Mouse (Mus musculus): ENCODE results near the gene Rpl13.

Gene Rpl13

DNA sequence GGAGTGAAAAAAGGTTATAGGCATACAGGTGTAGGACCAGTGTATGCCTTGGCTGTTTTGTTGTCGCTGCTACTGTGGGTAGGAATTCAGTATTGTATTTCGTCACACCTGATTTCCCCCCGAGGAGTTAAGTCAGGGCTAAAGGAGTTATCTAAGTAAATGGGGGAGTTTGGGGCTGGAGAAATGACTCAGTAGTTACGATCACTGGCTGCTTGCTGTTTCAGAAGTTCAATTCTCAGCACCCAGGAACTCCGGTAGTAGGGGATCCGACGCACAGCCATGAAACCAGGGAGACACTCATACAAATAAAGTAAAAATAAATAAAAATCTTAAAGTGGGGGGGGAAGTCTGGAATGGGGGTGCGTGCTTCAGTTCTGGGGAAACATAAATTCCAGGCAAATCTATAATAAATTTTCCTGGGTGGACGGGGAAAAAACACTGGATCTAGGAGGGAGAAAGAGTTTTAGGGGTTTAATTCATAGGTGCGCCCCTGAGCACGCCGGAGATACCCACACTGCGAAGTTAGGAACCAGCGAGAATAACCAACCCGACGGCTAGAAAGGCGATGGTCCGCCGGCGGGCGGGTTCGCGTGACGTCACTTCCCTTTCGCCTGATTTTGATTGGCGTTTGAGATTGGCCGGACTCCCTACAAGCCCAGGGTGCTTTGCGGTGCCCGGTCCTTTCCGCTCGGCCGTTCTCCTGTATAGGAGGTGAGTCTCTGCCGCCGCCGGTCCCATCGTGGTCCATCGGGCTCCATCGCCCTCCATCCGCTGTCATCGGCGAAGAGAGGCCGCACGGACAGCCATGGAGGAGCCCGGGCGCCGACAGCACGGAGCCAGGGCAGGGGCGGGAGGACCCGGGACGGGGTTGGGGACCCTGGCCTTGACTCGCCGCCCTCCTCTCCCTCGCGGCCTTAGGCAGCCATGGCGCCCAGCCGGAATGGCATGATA is at the start of gene Rpl13:
Gene Rpl13, plus strand, starts transcription at position 616 of the 951 bp plus-strand sequence.
- peak; percentile 95 for DNase-seq (ENCODE audit: extremely low read depth, insufficient read length, low spot score)

DNA sequence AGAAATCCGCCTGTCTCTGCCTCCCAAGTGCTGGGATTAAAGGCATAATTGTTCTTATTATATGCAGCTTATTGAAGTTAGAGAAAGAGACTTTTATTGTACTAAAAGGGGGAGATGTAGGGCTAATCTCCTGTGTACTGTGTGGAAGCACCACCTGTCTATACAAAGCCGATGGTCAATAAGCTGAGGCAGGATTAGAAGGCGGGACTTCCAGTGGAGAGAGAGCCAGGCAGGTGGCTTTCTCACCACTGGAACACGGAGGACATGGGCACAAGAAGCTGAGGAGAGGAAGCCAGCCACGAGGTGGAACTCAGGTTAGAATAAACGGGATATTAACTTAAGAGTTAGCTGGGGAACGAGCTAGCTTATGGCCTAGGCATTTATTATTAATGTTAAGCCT is 39.4 kb upstream of the Rpl13 start, which contains the start of gene Spg7:
Gene Spg7, plus strand, starts transcription at position 222 of the 400 bp plus-strand sequence.
- no peak for DNase-seq (ENCODE audit: extremely low read depth, insufficient read length, low spot score)

DNA sequence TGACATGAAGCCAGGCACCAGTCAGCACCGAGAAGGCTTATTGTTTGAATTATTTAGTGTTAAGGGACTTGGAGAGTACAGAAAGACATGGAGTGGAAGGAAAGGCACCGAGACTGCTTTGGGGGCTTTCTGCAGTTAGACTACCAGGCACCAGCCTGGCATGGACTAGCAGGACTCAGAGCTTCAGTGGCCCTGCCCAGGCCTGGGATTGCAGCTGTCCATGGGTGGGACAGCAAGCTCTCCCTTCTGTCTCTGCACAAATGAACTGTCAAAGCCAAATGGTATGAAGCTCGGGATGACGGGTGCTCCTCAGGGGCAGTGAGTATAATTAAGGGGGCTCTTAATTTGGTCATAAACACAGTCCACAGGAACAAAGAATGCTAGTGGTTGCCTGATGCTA is 38.1 kb upstream of the Rpl13 start:
- no peak for DNase-seq (ENCODE audit: extremely low read depth, insufficient read length, low spot score)

DNA sequence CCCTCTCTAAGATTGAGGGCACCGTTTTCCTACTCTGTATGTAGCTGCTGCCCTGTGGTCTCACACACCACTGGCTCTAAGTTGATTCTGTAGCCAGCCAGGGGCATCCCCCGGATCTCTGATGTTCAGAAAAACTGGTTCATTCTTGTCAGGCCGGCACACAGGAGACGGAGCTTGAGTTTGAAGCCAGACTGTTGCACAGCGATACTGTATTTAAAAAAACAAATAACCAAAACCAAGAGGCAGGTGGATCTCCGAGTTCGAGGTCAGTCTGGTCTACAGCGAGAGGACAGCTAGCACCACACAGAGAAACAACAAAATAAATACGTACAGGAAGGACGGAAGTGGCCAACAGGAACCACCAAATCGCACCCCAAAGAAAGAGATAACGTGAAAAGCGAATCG is 37.3 kb upstream of the Rpl13 start:
- DNase-seq (ENCODE audit: extremely low read depth, insufficient read length, low spot score) = peak; percentile 24

DNA sequence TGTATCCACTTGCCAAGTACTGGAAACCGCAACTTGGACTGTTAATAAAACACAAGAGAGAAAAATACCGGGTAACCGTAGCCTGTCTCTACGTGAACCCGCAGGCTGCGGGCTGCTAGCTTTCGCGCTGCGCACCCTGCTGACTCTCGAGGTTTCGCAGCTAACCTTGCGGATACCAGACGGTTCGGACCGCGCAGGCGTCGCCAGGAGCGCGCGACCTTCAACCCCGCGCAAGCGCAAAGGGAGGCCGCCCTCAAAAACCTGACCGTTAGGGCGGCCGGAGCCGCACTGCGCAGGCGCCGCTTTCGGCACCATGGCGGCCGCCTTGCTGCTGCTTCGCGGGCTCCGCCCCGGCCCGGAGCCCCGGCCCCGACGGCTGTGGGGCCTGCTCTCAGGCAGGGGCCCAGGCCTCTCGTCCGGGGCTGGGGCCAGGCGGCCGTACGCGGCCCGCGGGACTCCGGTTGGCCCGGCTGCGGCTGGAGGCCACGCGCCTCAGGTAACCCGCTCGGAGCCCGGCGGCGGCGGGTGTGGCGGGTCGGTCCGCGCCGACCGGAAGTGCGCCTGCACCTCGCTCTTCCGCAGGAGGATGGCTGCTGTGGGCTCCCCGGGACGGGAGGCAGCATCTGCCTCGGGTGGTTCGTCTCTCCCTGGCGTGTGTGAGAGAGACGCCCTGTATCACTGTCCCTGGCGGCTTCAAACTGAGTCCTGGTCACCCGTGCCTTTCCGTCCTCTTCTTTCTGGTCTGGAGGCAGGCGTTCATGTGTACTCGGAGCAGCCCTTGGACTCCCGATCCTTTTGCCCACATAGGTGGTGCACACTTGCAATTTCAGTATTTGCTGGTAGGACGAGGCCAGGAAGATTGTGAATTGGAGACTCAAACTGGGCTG is 36.7 kb upstream of the Rpl13 start:
- peak; percentile 96 for DNase-seq (ENCODE audit: extremely low read depth, insufficient read length, low spot score)

DNA sequence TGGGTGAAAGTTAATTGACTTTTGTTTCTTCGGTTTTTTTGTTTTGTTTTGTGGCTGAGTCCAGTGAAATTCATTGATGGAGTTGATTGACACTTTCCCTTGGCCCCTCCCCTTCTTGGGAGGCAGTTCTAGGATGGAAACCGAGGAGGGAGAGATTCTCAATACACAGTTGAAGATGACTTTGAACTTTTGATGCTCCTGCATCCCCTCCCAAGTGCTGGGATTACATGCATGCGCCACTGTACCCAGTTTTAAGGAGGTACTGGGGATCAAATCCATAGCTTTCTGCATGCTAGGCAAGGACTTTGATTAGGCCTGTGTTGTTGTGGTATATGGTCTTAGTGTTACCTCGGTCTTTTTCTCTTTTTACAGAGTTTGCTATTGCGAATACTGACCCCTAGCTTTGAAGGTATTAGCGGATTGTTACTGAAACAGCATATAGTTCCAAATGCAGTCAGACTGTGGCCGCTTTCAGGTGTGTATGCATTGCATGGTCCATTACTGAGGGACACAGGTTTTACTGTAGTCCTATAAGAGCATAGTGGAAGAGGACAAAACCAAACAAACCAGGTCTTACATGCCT is 36.0 kb upstream of the Rpl13 start:
- DNase-seq (ENCODE audit: extremely low read depth, insufficient read length, low spot score) = no peak

DNA sequence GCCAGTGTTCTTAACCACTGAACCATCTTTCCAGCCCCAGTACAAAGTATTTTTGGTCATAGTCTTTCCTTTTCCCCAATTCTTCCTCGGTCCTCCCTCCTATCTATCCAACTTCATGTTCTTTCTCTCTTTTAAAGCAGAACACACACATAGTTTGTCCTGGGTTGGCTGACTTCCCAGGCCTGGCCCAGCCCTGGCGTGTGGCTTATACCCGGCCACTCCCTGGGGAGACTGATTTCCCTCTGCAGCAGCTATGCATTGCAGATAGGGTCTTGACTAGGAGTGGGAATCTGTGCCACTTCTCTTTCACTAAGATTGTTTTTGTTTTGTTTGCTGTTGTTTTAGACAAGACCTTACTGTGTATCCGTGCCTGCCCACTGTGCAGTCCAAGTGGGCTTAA is 31.0 kb upstream of the Rpl13 start:
- DNase-seq (ENCODE audit: extremely low read depth, insufficient read length, low spot score) = peak; percentile 52

DNA sequence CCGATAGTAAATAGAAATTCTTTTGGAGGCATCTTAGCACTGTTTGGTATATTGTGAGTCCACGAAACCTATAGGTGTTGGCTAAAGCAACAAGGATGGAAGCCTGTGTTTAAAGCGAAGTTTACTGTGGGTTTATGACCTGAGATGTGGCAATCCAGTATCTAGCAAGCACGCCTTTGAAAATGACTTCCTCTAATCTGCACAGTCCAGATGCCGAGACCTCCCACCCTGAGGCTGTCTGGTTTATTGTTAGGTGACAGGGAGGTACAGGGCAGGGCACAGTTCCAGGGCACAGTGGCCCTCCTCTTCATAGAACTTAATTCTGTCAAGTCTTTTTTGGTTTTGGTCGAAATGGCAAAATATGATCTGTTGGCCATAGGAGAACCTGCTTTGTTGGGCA is 24.9 kb upstream of the Rpl13 start:
- DNase-seq (ENCODE audit: extremely low read depth, insufficient read length, low spot score) = no peak

DNA sequence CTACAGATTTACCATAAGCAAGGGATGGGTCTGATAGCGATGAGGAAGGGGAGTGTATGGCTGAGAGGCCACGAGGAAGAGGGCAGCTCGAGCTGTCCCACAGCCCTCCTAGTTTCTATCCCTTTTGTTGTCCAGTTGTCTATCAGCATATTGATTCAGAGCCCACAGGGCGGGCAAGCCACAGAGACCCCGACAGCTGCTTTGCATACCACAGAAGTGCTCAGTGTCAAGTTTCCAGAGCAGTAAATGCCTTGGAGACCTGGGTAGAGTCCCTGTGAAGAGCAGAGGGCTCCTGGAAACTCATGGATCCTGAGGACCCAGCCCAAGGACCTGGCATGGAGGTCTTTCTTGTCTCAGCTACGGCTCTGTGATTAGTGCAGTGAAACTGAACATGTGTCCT is 19.2 kb upstream of the Rpl13 start:
- no peak for DNase-seq (ENCODE audit: extremely low read depth, insufficient read length, low spot score)

DNA sequence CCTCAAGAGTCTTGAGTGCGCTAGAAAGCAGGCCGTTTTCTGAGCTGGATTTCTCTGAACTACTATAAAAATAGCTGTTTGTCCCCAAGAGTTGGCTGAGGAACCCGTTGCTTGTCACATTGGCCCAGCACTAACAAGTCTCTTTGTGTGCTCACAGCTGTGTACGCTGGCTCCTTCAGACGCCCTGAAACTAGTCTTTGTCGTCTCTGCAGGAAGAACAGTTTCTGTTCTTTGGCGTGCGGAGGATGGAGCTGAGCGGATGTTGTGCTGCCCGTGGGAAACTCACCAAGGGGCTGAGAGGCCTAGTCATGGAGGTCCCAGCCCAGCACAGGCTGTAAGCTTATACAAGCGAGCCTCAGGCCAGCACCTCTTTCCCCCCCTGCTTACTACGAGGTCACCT is 18.5 kb upstream of the Rpl13 start:
- DNase-seq (ENCODE audit: extremely low read depth, insufficient read length, low spot score) = no peak

DNA sequence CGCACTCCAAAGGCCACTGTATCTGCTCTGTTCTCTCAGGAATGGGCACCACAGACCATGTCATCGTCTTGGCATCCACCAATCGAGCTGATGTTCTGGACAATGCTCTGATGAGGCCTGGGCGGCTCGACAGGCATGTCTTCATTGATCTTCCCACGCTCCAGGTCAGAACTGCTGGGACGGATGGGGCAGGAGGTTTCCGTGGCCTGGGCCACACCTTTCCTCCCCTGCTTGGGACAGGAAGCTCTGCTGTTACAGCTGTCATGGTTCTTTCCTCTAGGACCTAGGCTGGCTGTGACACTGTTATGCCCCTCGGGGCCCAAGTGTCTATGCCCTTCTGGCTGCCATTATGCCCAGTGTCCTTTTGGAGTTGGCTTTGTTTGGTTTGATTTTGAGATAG is 14.9 kb upstream of the Rpl13 start:
- DNase-seq (ENCODE audit: extremely low read depth, insufficient read length, low spot score) = no peak

DNA sequence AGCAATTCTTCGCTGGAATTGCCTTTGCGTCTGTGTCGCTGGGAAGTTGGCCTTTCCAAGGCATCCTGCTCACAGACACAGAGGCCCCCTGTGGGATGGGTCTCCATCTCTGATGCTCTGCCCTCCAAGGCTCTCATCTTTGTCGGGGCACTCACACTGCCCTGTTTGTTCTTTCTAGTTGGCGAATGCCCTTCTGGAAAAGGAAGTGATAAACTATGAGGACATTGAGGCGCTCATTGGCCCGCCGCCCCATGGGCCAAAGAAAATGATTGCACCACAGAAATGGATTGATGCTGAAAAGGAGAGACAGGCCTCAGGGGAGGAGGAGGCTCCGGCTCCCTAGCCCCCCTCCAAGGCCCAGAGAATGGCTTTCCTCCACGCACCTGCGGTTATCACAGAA is 4.9 kb upstream of the Rpl13 start:
- no peak for DNase-seq (ENCODE audit: extremely low read depth, insufficient read length, low spot score)

DNA sequence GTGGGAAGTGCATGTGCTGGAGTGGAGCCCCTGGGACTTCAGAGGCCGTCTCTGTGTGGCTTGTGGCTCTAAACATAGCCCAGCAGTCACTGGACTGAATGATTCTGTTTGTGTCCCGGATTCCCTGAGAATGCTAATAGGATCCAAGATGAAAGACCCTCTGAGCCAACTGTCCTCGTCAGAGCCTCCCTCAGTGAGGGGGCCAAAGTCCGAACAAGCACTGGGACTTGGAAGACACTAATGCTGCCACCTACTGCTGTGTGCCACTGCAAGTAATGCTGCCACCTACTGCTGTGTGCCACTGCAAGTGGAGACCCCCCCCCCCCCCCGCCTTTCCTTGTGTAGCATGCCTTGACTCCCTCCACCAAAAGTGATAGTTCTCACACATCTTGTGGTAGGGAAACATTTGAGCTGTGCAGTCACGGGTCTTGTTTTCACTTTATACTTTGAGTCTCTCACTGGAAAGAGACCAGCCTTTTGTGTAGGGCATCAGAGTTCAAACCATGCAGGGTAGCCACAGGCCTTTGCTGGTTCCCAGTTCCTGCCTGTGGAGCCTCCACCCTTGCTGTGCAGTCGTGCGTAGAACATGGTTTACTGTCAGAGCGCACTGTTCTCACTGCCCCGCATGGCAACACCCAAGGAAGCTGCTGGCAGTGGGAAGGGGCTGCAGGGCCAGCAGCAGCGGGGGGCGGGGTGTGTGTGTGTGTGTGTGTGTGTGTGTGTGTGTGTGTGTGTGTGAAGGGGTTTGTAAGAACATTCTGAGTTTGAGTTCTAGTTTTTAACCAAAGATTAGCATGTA is 4.2 kb upstream of the Rpl13 start:
- DNase-seq (ENCODE audit: extremely low read depth, insufficient read length, low spot score) = no peak

DNA sequence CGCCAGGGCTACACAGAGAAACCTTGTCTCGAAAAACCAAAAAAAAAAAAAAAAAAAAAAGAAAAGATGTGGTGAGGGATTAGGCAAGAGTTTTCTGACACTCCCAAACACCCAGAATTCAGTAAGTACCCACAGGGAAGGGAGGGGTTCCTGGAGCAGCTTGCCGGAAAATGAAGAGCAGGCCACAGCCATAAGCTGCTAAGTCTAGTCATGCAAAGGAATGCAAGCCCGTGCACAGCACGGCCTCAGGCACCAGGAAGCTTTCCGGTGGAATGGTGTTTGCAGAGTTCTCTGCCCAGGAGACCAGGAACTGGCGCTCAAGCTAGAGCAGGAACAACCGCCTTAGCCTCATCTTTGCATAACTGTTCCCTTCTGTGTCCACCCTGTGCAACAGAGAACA is 1.9 kb upstream of the Rpl13 start:
- DNase-seq (ENCODE audit: extremely low read depth, insufficient read length, low spot score) = peak; percentile 77

DNA sequence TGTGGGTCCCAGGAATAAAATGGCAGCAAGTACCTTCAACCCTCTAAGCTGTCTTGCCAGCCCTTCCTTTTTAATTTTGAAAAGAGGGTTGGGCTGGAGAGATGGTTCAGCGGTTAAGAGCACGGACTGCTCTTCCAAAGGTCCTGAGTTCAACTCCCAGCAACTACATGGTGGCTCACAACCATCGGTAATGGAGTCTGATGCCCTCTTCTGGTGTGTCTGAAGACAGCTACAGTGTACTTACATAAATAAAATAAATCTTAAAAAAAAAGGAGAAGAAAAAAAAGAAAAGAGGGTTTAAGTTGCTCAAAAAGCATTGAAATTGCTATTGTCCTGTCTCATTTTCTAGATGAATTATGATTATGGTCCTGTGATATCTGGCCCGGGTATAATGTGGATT is 906 bp upstream of the Rpl13 start:
- DNase-seq (ENCODE audit: extremely low read depth, insufficient read length, low spot score) = no peak

DNA sequence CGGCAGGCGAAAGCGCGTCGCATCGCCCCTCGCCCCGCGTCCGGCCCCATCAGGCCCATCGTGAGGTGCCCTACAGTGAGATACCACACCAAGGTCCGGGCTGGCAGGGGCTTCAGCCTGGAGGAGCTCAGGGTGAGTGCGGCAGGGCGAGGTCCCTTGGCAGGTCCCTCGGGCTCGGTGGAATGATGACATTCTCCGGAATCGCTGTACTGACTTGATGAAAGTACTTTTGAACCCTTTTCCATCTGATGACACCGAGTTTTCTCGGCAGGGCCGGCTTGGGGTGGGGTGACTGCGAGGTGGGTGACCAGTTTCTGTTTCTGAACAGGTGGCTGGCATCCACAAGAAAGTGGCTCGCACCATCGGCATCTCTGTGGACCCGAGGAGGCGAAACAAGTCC is 705 bp downstream of the Rpl13 start:
- DNase-seq (ENCODE audit: extremely low read depth, insufficient read length, low spot score) = peak; percentile 48

DNA sequence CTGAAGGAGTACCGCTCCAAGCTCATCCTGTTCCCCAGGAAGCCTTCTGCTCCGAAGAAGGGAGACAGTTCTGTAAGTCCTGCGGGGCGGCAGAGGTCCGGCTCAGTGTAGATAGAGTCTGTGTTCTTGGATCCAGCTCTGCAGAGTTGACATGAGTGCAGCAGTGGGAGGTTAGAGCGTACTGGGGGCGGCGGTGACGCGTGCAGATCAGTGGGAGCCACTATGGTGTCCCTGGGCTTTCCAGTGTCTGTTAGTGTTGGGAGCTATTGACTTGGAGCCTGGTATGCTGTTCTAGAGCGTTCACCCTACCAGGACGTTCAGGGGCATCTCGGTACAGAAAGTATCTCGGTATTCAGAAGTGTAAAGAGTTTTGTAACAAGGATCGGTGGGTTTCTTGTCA is 1.1 kb downstream of the Rpl13 start:
- DNase-seq (ENCODE audit: extremely low read depth, insufficient read length, low spot score) = peak; percentile 30

DNA sequence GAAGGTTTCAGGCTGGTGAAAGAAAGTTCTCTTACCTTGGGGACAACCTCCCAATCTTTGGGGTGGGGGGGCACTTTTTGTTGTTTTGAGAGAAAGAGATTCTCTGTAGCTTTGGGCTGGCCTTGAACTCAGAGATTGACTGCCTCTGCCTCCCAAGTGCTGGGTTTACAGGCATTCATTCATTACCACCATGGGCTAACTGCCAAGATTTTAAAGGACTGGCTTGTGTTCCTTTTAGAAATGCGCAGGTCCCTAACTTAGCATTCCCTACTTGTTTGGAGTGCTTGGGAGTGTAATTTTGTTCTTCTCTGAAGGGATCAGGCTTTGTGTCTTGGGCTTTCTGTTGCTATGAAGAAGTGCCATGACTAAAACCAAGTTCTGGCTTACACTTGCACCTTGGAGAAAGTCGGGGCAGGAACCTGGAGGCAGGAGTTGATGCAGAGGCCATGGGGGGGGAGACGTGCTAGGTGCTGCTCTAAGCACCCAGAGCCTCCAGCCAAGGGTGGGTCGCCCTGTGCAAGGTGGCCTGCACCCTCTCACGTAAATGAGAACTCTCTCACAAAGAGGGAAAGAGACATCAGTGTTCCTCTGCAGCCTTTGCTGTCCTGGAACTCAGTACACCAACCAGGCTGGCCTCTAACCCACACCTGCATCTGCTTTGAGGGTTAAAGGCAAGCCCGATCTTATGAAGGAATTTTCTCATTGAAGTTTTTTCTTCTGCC is 2.1 kb downstream of the Rpl13 start:
- peak; percentile 28 for DNase-seq (ENCODE audit: extremely low read depth, insufficient read length, low spot score)

DNA sequence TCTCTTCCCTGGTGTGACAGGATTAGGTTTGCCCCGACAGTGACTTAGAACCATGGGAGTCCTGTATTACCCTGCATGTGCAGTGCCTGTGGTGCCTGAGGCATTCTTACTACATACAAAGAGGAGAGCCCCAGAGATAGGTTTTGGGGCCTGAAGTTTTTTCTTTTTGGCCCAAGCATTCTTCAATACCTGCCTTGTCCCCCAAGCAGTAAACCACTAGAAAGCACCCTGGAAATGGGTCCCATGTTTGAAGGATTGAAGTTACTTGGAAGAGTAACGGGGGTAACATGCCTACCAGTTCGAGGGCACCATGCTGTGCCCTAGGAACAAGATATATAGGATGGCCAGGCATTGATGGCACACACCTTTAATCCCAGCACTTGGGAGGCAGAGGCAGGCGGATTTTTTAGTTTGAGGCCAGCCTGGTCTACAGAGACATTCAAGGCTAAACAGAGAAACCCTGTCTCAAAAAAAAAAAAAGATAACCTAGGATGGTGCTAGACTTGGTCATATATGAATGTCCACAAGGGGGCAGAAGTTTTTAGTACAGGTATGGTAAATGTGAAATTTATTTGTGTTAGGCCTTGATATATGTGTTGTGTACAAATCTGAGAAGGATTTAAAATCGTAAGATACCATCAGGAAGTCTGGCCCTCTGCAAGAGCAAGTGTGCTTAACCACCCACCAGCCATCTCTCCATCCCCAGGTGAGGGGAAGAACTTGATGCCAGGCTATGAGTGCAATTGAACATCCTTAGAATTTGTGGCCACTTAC is 3.6 kb downstream of the Rpl13 start:
- peak; percentile 46 for DNase-seq (ENCODE audit: extremely low read depth, insufficient read length, low spot score)
